Mouse (Mus musculus): ENCODE results near the gene Rap1a.
"Not testable (repeated sequence)": the region's sequence is repeated elsewhere in the genome, so short reads cannot be mapped to it uniquely, and the experiment has no call there.

The Rap1a gene

DNA sequence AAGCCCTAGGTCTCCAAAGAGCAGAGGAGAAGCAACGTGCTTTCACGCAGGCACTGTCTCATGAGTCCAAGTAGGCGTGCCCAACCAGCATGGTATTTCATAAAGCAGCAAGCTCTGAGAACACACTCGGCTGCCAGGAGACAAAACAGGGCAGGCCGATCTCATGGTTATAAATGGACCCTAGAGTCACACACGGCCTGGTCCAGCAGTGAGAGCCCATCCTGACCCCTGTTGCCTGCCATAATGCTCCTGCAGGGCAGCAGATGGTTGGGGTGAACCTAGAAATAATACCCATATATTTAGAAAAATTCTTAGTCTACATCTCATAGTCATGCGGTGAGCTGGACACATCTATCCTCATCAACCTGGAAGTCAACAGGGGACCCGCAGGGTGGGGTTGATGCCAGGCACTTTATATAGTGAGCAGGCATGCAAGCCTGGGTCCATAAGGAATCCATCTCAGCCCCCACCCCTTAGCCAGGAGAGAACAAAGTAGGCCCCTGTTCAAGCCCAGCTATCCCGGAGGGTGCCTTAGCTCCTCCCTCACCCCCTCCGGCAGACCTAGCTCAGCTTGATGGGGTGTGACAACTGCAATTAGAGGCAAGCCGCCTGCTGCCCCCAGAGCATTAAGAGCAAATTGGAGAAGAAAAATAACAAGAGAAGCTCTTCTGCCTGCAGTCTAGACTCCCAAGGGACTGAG is 83.1 kb downstream of the Rap1a start:
- in situ Hi-C loops (cut with MboI, MseI) = no loop called here

DNA sequence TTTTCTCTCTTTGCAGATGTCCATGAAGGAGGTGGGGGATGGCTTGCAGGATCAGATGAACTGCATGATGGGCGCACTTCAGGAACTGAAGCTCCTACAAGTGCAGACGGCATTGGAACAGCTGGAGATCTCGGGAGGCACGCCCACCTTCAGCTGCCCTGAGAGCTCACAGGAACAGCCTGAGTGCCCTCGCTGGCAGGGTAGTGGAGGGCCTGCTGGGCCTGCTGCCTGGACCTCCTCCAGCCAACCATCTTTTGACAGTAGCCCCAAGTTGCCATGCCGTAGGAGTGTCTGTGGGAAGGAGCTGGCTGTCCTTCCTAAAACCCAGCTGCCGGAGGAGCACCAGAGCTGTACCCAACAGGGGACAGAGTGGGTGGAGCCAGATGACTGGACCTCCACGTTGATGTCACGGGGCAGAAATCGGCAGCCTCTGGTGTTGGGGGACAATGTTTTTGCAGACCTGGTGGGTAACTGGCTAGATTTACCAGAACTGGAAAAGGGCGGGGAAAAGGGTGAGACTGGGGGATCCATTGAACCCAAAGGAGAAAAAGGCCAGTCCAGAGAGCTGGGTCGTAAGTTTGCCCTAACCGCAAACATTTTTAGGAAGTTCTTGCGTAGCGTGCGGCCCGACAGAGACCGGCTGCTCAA is 84.7 kb downstream of the Rap1a start:
- in situ Hi-C loops (cut with MboI, MseI) = no loop called here

GRCm38 (mm10) chr3:105714820-105715167 is 86.3 kb downstream of the Rap1a start:
- in situ Hi-C loops (cut with MboI, MseI) = no loop called here

- in situ Hi-C loops (cut with MboI, MseI) = no loop called here
Observed at GRCm38 (mm10) chr3:105714091-105714819, 86.9 kb downstream of the Rap1a start.

DNA sequence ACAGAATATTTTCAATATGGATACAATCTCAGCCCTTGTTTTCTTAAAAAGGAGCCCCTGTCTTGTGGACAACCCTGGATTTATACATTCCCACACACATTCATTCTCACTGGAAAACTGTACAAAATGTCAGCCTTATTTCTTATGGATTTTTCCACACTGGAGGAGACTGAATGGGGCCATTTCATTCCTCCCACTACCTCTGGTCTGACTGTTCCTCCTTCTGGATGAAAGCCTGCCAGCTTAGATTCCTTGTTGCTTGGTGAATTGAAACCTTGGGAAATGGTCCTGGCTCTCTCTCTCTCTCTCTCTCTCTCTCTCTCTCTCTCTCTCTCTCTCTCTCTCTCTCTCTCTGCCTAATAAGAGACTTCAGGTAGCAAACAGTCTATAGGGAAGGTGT is 88.3 kb downstream of the Rap1a start:
- in situ Hi-C loops (cut with MboI, MseI) = no loop called here

DNA sequence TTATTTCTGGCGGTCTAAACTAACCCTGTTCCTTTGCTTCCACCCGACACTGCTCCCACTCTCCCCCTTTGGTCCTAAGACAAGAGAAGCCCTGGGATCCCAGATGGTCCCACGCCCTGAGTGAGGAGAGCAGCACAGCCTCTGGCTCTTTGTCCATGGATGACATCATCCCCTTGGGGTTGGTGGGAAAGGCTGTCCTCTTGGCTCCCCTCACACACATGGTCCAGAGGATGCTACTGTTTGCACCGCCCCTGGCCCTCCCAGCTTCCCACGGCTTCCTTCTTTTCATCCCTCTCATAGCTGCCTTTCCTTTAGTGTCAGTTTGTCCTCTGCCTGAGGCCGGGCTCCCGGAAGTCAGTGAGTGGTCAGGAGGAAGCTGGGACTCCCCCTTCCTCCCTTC is 89.4 kb downstream of the Rap1a start:
- in situ Hi-C loops (cut with MboI, MseI) = no loop called here

DNA sequence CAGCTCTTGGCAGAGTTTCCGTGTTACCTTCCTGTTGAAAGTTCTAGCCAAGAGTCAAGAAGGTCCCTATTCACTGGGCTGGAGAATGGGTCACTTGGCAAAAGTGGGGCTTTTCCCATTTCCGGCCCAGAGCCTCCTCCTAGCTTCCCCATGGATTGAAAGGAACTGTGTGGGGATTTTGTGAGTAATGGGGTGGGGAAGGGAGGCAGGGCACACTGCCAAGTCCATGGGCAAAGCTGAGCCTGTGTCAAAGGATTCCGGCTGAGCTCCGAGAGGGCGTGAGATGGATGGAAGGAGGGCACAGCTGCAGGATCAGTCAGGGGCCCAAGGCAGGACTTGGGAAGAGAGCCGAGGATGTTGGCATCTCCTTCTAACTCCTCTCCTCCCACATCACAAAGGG is 90.9 kb downstream of the Rap1a start:
- in situ Hi-C loops (cut with MboI, MseI) = no loop called here

DNA sequence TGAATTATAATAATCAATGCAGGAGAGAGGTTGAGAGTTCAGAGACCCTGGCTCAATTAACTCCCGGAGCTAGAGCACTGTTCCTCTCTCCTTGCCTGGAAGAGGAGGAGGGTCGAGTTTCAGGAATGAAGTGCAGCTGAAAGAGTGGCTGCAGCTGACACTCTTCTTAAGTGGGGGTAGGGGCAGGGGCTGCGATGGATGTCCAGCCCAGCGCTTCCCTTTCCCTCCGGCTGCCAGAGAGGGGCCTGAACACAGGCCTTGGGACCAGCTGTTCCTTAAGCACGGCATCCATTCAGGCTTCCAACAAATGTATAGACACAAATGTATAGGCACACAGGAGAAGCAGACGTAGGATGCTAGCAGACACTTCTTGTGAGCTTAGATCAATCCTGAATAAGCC is 93.5 kb downstream of the Rap1a start:
- in situ Hi-C loops (cut with MboI, MseI) = no loop called here

DNA sequence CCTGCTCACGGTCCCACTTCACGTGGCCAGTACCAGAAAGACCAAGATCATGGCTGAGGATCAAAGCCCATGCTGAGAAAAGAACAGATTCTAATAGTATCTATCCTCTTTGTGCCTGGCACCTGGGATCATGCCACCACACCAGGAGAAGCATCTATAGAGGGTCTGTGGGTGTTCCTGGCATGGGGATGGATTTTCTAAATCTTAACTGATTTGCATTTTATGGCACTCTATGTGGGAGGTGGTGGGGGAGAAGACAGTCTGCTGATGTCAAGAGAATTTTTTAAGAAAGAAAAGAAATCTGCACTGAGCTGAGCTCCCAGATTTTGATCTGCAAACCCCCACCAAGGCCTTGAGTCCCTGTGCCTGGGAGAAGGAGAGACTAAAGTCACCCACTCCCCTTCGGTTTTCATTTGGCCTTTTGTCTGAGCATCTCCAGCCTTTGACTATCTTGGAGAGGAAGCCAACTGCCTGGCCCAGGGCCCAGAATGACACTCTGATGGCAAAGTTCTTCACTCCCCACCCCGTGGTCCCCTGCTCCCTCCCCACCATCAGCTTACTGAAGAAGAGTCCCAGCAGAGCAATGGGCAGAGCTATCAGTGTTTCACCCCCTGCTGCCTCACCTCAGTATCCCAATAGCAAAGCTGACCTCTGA is 94.6 kb downstream of the Rap1a start:
- in situ Hi-C loops (cut with MboI, MseI) = no loop called here

- in situ Hi-C loops (cut with MboI, MseI) = no loop called here
Observed at GRCm38 (mm10) chr3:105705561-105705960, 95.6 kb downstream of the Rap1a start.

- in situ Hi-C loops (cut with MboI, MseI) = no loop called here
Observed at GRCm38 (mm10) chr3:105705061-105705549, 96.0 kb downstream of the Rap1a start.

DNA sequence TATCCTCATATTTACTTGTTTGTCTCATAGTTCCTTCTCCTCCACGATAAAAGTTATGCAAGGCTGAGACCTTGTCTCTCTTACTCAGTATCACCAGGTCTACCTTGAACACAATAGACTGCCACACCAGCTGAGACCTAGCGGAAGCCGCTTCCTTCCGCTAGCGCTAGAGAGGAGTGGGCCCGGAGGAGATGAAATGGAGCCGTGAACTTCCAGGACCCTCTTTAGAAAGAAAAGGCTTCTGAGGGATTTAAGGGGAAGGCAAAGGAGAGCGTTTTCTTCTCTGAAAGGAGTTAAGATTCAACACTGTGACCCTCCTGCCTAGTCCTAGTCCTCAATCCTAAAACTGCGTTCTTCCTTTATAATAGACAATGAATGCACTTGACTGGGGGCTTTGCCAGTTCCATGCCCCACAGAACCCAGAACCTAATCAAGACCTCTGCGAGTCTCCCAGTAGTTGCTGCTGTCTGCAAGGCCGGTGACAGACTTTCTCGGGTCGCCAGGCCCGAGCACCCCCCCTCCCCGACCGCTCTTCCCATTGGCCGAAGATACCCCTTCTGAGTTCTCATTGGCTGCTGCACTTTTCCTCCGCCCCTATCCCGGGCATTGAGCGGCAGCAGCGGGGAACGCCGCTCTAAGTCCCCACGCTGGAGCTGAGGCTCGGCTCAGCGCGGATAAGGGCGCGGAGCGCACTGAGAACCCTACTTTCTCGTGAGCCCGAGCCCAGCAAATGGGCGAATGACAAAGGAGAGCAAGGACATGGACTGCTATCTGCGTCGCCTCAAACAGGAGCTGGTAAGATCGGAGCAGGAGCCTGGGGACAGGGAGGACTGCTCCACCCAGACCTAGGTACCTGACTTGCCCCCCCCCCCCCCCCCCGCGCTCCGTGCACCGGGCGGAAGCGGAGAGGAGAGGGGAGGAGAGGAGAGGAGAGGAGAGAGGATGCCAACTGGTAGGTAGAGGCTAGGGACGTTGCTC is 96.8 kb downstream of the Rap1a start, which contains the start of gene Inka2:
Gene Inka2, plus strand, starts transcription at position 569 of the 978 bp plus-strand sequence.
- in situ Hi-C loops (cut with MboI, MseI) = no loop called here

- in situ Hi-C loops (cut with MboI, MseI) = no loop called here
Observed at GRCm38 (mm10) chr3:105703571-105703970, 97.6 kb downstream of the Rap1a start.

GRCm38 (mm10) chr3:105701399-105701798 is 99.7 kb downstream of the Rap1a start:
- in situ Hi-C loops (cut with MboI, MseI) = no loop called here

DNA sequence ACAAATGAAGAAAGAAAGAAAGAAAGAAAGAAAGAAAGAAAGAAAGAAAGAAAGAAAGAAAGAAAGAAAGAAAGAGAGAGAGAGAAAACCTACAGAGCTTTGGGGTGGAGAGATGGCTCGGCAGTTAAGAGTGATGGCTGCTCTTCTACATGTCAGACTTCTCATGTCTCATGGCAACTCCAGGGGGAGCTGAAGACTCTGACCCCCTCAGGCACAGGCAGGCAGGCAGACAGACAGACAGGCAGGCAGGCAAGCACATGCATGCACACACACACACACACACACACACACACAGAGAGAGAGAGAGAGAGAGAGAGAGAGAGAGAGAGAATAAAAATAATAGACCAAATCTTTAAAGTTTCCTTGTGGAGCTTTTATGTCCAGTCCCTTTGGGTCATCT is 100.3 kb downstream of the Rap1a start:
- in situ Hi-C loops (cut with MboI, MseI) = not testable (repeated sequence)

GRCm38 (mm10) chr3:105699241-105699933 is 101.7 kb downstream of the Rap1a start:
- in situ Hi-C loops (cut with MboI, MseI) = no loop called here

DNA sequence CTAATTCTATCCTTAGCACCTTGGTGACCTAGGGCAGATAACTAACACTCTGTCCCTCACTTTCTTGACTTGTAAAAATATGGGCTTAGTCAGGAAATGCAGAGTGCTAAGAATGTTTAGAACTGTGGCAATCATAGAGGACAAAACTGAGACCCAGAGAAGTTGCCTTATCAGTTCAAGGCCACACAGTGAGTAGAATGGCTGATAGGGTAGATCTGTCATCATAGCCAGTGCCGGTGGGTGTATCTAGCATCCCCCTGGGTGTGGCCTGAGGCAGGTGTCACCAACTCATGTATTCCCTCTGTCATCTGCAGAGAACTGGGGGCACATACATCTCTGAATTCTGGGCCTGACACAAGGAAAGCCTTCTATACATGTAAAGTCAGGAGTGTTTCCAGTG is 102.8 kb downstream of the Rap1a start:
- in situ Hi-C loops (cut with MboI, MseI) = no loop called here

DNA sequence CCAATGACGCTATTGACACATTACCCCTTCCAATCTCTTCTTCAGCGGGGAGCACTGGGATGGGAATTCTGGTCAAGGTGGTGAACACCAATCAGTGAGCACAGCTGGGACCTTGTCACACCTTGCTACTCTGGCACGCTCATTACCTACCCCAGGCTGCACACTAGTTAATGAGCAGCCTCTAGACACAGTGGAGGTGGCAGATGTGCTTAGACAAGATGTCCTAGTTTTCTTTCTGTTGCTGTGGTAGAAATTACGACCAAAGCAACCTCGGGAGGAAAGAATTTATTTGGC is 104.0 kb downstream of the Rap1a start:
- in situ Hi-C loops (cut with MboI, MseI) = no loop called here

- in situ Hi-C loops (cut with MboI, MseI) = no loop called here
Observed at GRCm38 (mm10) chr3:105696387-105697147, 104.6 kb downstream of the Rap1a start.
